Mouse (Mus musculus): ENCODE data around the gene Bloc1s3. TPM values are rescaled to one million over a fixed set of nuclear protein-coding genes. Genes with fewer than 3 reads are reported as not detected.
A peak's percentile ranks its signal among the peaks of the same experiment; 100 is the strongest.

The Bloc1s3 gene
- total RNA-seq (2021): 1 to 10 TPM; 7.6 to 7.8 TPM
- long read RNA-seq, experiment 1, transcript Bloc1s3-201 (2 exons, 3,188 nt): major isoform, 10 of 13 reads
- long read RNA-seq, experiment 1, partial matches to known transcripts: 0 of 13 reads
- long read RNA-seq, experiment 1, other reads (novel, unspliced or antisense): 3 of 13 reads
- long read RNA-seq, experiment 2, partial matches to known transcripts: 0 of 6 reads
- long read RNA-seq, experiment 2, other reads (novel, unspliced or antisense): 4 of 6 reads

DNA sequence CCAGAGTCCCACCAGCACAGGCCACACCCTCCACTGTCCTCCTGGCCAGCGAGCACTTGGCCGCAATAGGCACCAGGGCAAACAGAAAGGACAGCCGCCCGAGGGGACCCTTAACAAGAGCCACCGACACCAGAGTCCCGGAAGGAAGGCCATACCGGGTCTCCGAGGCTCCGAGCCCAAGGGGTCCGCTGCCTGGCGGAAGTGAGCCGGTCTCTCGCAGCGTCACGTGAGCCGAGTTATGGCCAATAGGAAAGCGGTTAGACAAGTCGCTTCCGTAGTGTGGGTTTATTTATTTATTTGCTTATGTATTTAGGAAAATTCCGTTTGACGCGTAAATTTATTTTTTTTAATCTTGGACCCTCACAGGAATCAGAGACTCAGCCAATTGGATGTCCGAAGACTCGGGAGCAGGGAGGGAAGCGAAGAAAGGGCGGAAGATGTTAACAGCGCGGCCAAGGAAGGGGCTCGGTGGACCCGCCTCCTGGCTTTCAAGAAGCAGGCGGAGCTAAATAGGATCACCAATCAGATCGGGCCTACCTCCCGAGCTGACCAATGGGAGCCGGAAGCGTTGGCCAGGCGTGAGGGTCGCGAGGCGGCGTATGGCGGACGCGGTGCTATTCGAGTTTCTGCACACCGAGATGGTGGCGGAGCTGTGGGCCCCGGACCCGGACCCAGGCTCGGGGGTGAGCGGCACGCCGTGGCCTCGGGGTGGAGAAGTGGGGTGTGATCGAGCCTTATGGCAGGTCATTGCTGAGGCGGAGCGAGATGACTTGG, at the start of gene Bloc1s3, which contains the start of gene Trappc6a:
TSS of gene Bloc1s3 (minus strand) at position 218 of the 774 bp plus-strand sequence.
TSS of gene Trappc6a (plus strand) at position 246 of the 774 bp plus-strand sequence.
- peak; percentile 91 to 94 for DNase-seq (ENCODE audit: low spot score in 2 of 2)

DNA sequence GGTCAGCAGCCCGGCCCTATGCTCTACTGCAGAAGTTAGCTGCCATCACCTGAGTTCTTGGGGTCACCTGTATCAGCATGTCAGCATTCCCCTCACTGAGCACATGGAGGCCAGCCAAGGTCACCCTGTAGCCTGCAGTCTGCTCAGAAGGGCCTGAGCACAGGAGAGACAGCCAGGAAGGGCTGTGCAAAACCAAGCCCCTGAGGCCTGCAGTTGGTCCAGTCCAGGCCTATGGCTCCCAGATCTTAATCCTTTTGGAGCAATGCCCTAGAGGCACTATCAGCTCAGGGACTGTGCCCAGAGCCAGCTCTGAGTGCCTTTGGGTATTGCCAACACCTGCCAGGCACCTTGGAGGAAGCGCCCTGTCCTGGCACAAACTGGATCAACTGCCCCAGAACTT, 48.9 kb upstream of the Bloc1s3 start:
- DNase-seq (ENCODE audit: low spot score in 2 of 2): no peak

DNA sequence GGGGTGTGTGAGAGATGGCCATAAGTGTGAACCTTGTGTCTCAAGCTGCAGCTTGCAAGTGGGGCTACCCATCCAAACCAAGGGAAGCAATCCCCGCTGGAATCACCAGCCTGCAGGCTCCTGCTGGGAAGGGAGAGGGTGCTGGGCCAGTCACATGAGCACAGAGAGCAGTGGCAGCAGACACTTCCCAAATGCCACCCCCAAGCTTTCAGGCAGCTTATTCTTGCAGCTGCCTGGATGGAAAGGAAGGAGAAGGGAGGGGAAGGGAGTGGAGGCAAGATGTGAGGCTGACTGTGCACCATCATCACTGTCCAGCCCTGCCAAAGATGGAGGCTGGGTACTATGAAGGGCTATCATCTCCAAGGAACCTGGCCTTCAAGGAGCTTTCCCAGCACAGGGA, 46.0 kb upstream of the Bloc1s3 start:
- peak; percentile 62 to 74 for DNase-seq (ENCODE audit: low spot score in 2 of 2)

DNA sequence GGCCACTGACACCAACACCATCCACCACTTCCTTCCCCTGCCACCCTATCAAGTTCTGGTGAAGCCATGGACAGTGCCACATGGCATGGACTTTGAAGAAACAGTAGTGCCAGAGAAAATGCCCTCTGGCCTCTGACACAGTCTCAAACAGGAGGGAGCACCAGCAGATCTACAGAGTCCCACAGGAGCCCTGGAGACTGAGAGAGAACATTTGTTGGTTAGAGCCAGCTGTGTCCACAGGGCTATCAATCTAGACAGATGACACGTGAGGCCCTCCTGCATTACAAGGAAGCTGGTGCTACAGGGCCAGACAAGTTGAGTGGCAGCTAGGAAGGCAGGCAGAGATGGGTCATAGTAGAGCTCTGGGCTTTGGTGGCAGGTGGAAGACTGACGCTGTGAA, 44.3 kb upstream of the Bloc1s3 start:
- DNase-seq (ENCODE audit: low spot score in 2 of 2): no peak

DNA sequence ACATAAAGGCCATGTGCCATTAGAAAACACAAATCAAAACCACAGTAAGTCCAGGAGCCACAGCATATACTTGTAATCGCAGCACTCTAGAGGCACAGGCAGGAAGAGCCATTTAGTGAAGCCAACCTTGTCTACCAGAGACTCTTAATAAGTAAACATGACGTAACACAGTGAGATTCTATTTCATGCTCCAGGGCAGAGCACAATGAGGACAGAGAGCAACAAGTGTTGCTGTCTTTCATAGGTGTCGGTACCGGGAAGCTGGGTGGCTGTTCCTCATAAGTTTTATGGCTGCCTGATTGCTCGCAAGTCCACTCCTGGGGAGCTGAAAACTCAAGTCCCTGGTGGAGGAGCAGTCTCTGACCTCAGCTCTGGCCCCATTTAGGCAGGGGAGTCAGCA, 43.5 kb upstream of the Bloc1s3 start:
- no peak for DNase-seq (ENCODE audit: low spot score in 2 of 2)

DNA sequence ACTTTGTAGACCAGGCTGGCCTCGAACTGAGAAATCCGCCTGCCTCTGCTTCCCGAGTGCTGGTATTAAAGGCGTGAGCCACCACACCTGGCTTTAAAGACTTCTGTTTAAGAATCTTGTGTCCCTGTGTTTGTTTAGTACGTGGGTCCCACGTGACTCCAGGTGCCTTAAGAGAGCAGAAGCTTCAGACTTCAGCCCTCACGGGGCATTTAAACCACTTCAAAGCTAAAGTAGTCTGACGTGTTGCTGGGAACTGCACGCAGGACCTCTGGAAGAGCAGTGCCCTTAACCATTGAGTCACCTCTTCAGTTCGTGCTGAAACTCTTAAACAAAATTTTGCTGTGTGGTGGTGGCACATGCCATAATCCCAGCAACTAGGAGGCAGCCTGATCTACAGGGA, 41.2 kb upstream of the Bloc1s3 start:
- DNase-seq (ENCODE audit: low spot score in 2 of 2): no peak

DNA sequence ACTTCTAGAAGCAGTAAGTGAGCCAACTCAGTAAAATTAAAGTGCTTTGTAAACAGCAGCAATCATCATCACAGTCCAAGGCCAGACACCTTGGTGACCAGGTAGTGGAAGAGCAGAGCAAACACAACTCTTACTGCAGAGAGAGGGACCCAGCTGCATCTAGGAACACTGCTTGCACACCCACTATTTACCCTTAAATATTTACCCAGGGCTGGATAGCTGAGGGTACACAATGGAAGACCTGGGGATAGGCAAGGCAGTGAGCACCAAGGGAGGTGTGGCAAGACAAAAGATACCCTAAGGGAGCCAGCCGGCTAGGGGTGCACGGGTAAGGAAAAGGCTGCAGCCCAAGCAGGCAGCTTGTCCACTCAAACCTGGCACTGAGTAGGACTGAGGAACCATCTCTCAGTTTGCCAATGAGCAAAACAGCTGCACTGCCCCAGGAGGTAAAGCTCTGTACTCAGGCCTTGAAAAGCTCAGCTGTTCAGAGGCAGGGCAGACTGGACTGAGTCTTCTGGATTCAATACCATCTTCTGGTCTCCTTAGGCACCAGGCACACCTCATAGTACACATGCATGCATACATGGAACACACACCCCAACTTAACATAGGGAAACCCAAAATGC, 39.3 kb upstream of the Bloc1s3 start:
- no peak for DNase-seq (ENCODE audit: low spot score in 2 of 2)

DNA sequence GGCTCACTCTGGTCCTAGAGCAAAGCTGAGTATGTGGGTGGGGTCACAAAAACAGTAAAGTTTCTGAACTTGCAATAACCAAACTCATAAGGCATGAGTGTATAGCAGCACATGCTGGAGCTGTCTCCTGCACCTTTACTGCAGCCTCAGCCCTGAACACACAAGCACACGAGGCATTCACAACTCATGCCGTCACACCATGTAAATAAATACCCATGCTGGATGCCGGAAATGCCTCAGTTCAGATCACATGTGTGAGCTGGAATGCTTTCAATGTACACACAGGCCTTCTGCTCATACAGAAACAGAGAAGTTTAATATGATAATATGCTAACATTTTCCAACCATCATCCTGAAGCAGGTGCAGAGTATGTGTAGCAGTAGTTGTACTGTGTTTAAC, 37.8 kb upstream of the Bloc1s3 start:
- no peak for DNase-seq (ENCODE audit: low spot score in 2 of 2)

DNA sequence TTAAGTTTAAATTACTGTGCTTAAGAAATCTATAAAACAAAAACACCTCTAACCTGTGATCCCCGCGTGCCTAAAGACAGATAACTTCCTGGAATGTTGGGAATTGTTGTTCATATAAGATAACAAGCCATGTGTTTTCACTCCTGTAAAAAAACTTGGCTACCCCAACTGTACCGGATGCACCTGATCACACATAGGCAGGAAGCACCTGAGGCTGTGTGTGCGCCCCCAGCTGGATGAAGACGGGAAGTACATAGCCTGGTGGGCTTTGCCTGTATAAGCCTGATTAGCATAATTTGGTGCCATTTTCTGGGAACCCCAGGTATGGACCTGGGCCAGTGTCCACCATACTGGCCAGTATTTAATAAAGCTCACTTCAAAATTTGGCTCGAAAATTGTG, 35.4 kb upstream of the Bloc1s3 start:
- DNase-seq (ENCODE audit: low spot score in 2 of 2): no peak

DNA sequence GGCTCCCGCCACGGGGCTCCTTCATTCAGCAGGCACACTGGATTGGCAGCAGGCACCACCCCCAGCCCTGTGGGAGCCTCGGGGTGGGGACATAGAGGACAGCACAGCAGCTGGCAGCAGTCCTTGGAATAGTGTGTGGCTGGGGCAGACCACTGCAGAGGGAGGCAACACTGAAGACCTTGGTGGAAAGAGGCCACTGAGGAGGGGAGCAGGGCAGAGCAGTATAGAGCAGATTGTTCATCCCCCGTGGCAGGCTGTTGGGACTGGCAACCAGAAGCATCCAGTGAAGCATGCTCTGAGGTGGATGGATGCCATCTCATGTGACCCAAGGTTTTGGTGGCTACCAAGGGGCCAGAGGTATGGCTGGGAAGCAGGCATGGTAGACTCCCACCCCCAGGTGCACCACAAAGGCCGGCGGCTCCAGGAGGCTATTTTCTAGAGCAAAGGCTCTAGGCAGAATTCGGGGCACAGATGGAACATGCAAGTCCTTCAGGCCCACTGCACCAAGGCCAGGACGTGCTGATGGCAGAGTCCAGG, 34.1 kb upstream of the Bloc1s3 start:
- DNase-seq (ENCODE audit: low spot score in 2 of 2): no peak

DNA sequence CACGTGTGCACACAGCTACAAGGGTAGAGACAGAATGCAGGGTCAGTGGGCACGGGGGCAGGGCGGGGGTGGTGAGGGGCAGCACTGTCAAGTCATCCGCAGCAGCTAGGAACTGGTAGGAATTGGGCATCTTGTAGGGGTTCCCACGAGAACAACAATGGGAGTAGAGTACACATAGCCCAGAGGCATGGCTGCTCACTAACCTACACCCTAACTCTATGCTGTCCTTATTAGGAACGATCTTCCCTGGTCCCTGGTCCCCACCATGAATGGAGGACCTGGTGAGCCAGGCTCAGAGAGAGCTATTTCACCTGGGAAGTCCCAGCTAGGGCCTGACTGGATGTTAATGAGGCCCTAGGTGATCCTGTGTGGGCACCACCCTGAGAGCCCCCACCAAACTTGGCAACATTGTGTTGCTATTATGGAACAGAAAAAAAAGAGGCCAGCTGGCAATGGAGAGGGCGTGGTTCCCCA, 33.6 kb upstream of the Bloc1s3 start:
- no peak for DNase-seq (ENCODE audit: low spot score in 2 of 2)

DNA sequence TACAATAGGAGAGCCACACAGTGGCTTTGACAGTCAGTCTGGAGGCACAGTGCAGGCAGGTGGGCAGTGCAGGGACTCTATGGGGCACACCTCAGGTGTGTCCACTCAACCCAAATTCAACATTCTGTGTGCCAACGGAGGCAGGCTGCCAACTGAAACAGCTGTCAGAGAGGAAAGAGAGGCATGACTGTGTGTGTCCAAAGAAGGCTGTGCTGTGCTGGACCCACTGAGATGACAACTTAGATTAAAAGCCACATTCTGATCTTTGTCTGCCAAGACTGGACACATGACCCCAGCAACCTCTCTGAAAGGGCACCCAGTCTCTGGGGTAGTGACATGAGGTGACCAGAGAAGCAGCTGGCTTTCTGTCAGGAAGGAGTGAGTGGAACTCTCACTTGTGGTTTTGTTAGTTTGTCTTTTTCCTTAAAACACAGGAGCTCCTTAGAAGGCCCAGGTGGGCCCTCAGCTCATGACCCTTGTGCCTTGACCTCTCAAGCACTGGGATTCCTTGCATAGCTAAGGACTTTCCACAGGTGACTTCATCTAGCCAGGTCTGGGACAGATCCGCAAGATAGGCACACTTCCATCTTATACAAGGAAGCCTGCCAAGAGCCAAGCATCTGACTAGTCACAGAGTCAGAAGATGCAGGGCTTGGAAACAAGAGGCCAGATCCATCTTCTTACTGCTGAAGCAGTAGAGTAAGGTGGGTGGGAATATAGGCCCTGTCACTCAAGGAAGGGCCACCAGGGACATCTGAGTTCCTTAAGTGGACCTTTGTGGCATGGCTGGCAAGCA, 32.8 kb upstream of the Bloc1s3 start:
- DNase-seq (ENCODE audit: low spot score in 2 of 2): no peak

DNA sequence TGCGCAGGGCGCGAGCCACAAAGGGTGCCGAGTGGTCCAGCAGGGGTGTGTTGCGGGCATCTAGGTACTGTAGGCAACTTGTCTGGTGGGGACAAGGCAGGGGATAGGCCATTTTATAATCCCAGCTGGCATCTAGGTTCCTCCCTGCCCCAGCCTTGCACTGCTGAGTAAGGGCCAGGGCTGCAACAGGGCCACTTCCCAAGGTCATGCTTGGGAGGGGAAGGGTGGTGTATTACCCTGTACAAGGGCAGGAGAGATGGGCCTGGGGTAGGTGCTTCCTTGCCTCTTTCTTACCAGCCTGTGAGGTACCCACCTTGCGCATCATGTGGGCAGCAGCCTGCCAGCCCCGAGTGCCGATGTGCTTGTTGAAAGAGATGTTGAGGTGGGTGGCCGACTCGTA, 26.5 kb upstream of the Bloc1s3 start:
- DNase-seq (ENCODE audit: low spot score in 2 of 2): no peak

DNA sequence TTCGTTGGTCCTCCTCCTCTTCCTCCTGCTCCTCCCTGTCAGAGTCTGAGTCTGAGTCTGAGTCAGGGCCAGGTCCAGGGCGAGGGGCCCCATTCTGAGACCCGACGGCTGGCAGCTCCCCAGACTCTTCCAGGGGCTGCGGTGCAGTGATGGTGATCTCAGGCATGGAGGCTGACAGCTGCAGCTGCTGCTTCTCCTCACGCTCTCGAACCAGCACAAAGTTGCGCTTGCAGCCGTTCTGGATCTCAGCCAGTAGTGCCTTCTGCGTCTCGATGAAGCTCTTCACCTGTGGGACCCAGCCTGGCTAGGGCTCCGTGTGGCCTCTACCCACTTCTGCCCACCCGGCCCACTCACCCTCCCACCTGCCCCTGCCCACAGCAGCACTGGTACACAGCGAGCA, 24.1 kb upstream of the Bloc1s3 start:
- no peak for DNase-seq (ENCODE audit: low spot score in 2 of 2)

DNA sequence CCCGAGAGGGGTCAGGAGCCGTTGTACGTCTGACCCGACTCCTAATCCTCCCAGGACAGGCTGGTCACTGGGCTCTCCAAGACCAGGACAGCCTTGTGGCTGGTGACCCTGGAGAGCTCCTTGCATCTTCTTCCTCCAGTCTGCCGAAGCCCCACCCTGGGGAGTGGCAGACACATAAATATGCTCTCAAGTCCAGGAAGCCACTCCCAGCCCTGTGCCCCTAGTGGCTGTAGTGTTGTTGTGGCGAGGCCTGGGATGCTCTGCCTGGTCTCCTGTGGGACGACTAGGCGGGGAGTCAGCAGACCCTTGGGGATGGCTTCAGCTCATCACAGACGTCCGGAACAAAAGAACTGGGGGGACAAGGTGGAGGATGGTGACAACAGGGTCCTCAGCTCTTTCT, 22.9 kb upstream of the Bloc1s3 start:
- DNase-seq (ENCODE audit: low spot score in 2 of 2): no peak

DNA sequence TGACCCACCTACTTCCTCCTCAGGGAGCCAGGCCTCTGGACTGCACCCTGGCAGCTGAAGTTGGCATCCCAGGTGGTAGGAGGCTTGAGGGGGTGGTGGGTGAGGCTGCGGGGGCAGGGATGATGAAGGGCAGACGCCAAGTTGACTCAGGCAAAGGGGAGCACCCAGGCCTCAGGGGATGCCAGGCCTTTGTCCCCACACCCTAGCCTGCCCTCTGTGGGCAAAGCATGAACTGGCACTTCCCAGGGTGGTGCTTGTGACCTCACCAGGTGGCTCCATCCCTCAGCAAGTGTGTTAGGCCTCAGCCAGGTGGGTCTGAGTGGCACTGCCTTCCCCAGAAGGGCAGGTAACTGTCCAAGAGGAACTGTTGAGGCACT, 16.9 kb upstream of the Bloc1s3 start:
- DNase-seq (ENCODE audit: low spot score in 2 of 2): no peak

DNA sequence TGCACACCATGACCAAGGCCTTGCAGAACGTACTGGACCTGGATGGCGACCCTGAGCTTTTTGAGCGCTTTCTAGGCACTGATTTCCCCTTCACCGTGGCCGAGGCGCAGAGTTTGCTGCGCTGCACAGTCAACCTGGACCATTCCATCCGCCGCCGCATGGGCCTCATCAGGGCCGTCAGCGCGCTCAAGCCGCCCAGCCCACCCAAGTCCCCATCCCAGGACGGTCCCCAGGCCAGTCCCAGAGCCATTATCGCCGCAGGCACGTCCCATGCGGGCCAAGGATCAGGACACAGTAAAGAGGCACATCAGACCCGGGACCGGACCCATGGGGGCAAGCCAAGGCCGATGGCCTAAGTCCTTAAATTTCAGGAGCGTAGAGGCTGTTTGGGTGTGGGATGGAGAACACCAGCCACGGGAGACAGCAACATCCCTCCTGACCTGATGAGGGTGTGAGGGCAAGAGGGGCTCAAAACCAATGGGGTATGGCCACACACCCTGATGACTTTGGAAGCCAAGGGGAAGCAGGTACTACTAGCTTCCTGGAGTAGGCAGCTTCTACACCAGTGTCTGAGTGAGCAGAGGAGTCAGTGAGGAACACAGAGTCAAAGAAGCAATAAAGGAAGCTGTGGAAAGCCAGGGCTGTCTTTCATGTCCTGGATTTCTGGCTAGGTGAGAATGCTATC, 16.4 kb upstream of the Bloc1s3 start:
- DNase-seq (ENCODE audit: low spot score in 2 of 2): no peak

DNA sequence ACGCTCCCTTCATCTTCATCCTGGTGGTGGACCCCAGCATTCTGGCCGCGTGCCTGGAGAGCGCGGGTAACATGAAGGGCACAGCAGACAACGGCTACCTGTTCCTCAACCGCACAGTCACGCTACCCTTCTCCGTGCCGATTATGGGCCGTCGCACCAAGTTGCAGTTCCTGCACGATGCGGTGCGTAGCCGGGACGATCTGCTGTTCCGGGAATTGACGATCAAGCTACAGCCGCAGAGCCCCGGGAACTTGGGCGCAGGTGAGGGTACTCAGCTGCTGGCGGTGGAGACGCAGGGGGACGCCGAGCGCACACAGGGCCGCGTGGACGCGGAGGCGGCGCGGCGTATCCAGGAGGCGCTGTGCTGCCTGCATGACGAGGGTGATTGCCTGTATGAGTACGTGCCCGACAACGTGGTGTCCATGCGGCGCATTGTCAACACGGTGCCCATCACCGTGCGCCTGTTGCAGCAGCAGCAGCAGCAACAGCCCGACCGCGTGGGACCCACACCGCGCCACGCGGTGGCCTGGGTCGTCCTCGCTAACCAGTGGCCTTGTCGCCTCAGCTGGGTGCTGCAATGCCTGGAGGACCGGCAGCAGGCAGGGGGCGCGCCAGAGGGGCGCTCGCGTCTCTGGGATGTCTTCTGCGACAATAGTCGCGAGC, 15.7 kb upstream of the Bloc1s3 start:
- peak; percentile 60 to 64 for DNase-seq (ENCODE audit: low spot score in 2 of 2)

DNA sequence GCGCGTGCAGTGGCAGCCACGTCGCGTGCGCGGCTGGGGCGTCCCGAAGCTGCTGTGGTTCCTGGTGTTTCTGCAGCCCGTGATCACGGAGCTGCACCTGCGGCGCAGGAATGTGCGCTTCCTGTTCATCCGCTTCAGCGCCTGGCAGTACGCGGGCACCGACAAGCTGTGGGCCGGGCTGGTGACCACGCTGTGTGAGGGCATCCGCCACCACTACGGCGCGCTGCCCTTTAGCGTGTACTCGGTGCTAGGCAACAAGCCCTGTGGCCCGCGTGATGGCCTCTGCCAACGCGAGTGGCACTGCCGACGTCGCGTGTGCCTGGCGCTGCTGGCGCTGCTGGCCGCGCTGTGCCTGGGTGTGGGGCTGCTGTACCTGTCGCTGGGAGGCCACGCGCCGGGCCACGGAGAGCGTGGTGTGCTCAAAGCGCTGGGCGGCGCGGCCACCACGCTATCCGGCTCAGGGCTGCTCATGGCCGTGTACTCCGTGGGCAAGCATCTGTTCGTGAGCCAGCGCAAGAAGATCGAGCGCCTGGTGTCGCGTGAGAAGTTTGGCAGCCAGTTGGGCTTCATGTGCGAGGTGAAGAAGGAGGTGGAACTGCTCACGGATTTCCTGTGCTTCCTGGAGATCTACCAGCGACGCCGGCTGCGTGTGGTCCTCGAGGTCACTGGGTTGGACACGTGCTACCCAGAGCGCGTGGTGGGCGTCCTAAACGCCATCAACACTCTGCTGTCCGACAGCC, 15.0 kb upstream of the Bloc1s3 start:
- DNase-seq (ENCODE audit: low spot score in 2 of 2): peak in 1 of 2 experiments; percentile 29
